ENCODE assay signal across 12 mouse cellular contexts in genomic region chr1:52158490-52159381, GRCm38 (mm10). TPM values are rescaled to one million over a fixed set of nuclear protein-coding genes. Genes with fewer than 3 reads are reported as not detected.
DNase-seq lines count a peak whose midpoint lies in the region; ATAC-seq and TF ChIP-seq lines count a peak whose summit lies in the region.
"Had no signal": no experiment of that assay in that cellular context is flagged by ENCODE, and none has a peak within 500 bp of the region (broad histone marks: within the 10 kb centered on the region; RNA-seq: fewer than 3 reads in every experiment).

No protein-coding gene starts in this region.

- H3K4me1 ChIP-seq in heart, embryonic 10.5 days = peaks cover 14% of the 10 kb centered on the region; the same call in 1 of the 2 replicates
- H3K4me1 ChIP-seq in heart, embryonic 12.5 days (replicated peaks) = no peaks in the 10 kb centered on the region
- no peaks in the 10 kb centered on the region for H3K4me1 ChIP-seq in intestine, postnatal 0 days (replicated peaks; ENCODE audit: control insufficient read depth, insufficient read depth, low read length)
- H3K4me1 ChIP-seq in hindbrain, embryonic 12.5 days = no peaks in the 10 kb centered on the region
- H3K4me1 ChIP-seq: embryonic facial prominence, embryonic 15.5 days; heart, embryonic 13.5 days; stomach, embryonic 15.5 days had no signal

- H3K9ac ChIP-seq in heart, embryonic 12.5 days = no peak overlapping the region
- H3K9ac ChIP-seq in intestine, postnatal 0 days (ENCODE audit: low read depth, low read length) = no peak overlapping the region
- no peak overlapping the region for H3K9ac ChIP-seq in hindbrain, embryonic 12.5 days
- H3K9ac ChIP-seq: embryonic facial prominence, embryonic 15.5 days; heart, embryonic 13.5 days; stomach, embryonic 15.5 days had no signal

- no peak overlapping the region for H3K4me2 ChIP-seq in heart, embryonic 12.5 days
- no peak overlapping the region for H3K4me2 ChIP-seq in intestine, postnatal 0 days (replicated peaks; ENCODE audit: low read depth)
- no peak overlapping the region for H3K4me2 ChIP-seq in hindbrain, embryonic 12.5 days (replicated peaks)
- H3K4me2 ChIP-seq: embryonic facial prominence, embryonic 15.5 days; heart, embryonic 13.5 days; stomach, embryonic 15.5 days had no signal

- peaks cover 16% of the 10 kb centered on the region for H3K36me3 ChIP-seq in heart, embryonic 10.5 days
- H3K36me3 ChIP-seq in heart, embryonic 12.5 days = peaks cover 24% of the 10 kb centered on the region
- H3K36me3 ChIP-seq in intestine, postnatal 0 days (ENCODE audit: control insufficient read depth, insufficient read depth) = peaks cover 88% of the 10 kb centered on the region
- H3K36me3 ChIP-seq in hindbrain, embryonic 12.5 days = no peaks in the 10 kb centered on the region
- H3K36me3 ChIP-seq: stomach, embryonic 15.5 days had no signal

- no peak for TF ChIP-seq CTCF in intestine, postnatal 0 days (IDR thresholded peaks at IDR 0.05; ENCODE audit: low read depth)

- H3K27me3 ChIP-seq in heart, embryonic 10.5 days (ENCODE audit: insufficient read depth, poor library complexity, severe bottlenecking) = no peaks in the 10 kb centered on the region
- H3K27me3 ChIP-seq in heart, embryonic 12.5 days (replicated peaks) = no peaks in the 10 kb centered on the region
- H3K27me3 ChIP-seq in intestine, postnatal 0 days (replicated peaks; ENCODE audit: control insufficient read depth, insufficient read depth, low read length) = no peaks in the 10 kb centered on the region
- H3K27me3 ChIP-seq in hindbrain, embryonic 12.5 days = no peaks in the 10 kb centered on the region
- H3K27me3 ChIP-seq: embryonic facial prominence, embryonic 15.5 days; heart, embryonic 13.5 days; stomach, embryonic 15.5 days had no signal

- WGBS in heart, embryonic 10.5 days = 75% methylated on average over 17 of the region's 17 CpGs
- WGBS in heart, embryonic 12.5 days = 71% methylated on average over 17 of the region's 17 CpGs
- 55% methylated on average over 17 of the region's 17 CpGs for WGBS in intestine, postnatal 0 days
- WGBS in hindbrain, embryonic 12.5 days = 80% methylated on average over 17 of the region's 17 CpGs

- no peak for ATAC-seq in heart, embryonic 12.5 days (ENCODE audit: insufficient number of reproducible peaks, low FRiP score)
- ATAC-seq in intestine, postnatal 0 days = peak; percentile 26
- ATAC-seq in hindbrain, embryonic 12.5 days (ENCODE audit: low FRiP score) = no peak

- no peak overlapping the region for H3K4me3 ChIP-seq in heart, embryonic 10.5 days
- no peak overlapping the region for H3K4me3 ChIP-seq in heart, embryonic 12.5 days
- no peak overlapping the region for H3K4me3 ChIP-seq in intestine, postnatal 0 days (ENCODE audit: low read depth, low read length)
- H3K4me3 ChIP-seq in hindbrain, embryonic 12.5 days = no peak overlapping the region
- H3K4me3 ChIP-seq: embryonic facial prominence, embryonic 15.5 days; heart, embryonic 13.5 days; stomach, embryonic 15.5 days had no signal

- H3K9me3 ChIP-seq in heart, embryonic 10.5 days = no peaks in the 10 kb centered on the region
- H3K9me3 ChIP-seq in heart, embryonic 12.5 days (replicated peaks) = no peaks in the 10 kb centered on the region
- no peaks in the 10 kb centered on the region for H3K9me3 ChIP-seq in intestine, postnatal 0 days (ENCODE audit: control insufficient read depth)
- no peaks in the 10 kb centered on the region for H3K9me3 ChIP-seq in hindbrain, embryonic 12.5 days (replicated peaks)
- H3K9me3 ChIP-seq: embryonic facial prominence, embryonic 15.5 days; G1E; heart, embryonic 13.5 days; stomach, embryonic 15.5 days had no signal

- no peak for DNase-seq in heart, embryonic 10.5 days (ENCODE audit: low spot score)
- DNase-seq in testis, postnatal 10 days (ENCODE audit: low spot score) = peak; percentile 27
- no peak for DNase-seq in testis, postnatal 14 days (ENCODE audit: low spot score)
- DNase-seq in heart, adult 8-10 months (ENCODE audit: low spot score) = no peak
- no peak for DNase-seq in heart, postnatal 4 days

- peak overlapping the region; percentile 2; the same call in 1 of the 2 replicates for H3K27ac ChIP-seq in heart, embryonic 10.5 days
- no peak overlapping the region for H3K27ac ChIP-seq in heart, embryonic 12.5 days (ENCODE audit: poor library complexity, severe bottlenecking)
- peak overlapping the region; percentile 16; the same call in 1 of the 2 replicates for H3K27ac ChIP-seq in intestine, postnatal 0 days (ENCODE audit: low read depth, low read length)
- H3K27ac ChIP-seq in hindbrain, embryonic 12.5 days = no peak overlapping the region
- H3K27ac ChIP-seq: embryonic facial prominence, embryonic 15.5 days; heart, embryonic 13.5 days; stomach, embryonic 15.5 days had no signal

RNA-seq across cellular contexts. Expression of gene Stat1, which starts 39.5 kb away (rescaled TPM):
- polyA plus RNA-seq in heart, embryonic 10.5 days (2016; fragmentation: Nextera tagmentation; extraction: Ambion mirVana) = 17.9 and 25.8 TPM in 2 replicates
- polyA plus RNA-seq in heart, embryonic 12.5 days (2016; fragmentation: Nextera tagmentation; extraction: Ambion mirVana) = 28.9 and 31.4 TPM in 2 replicates
- 62.6 and 67.2 TPM in 2 replicates for polyA plus RNA-seq in intestine, postnatal 0 days (2015; fragmentation: Nextera tagmentation; extraction: Ambion mirVana)
- 10 to 100 TPM; 26.0 to 33.9 (median 26.9) TPM for total RNA-seq in heart, adult 8-10 months (2022)
- 10 to 100 TPM; 21.1 to 22.6 TPM for total RNA-seq in heart, postnatal 4 days (2021)
- 17.9 and 19.2 TPM in 2 replicates for polyA plus RNA-seq in hindbrain, embryonic 12.5 days (2016; fragmentation: Nextera tagmentation; extraction: Ambion mirVana)

Comparison
In these comparisons a context has a peak if more than half of its experiments do, and no peak if none do; other contexts are left out.
1. H3K27ac ChIP-seq: peak in heart, embryonic 10.5 days (single experiment) and intestine, postnatal 0 days (single experiment); none in heart, embryonic 12.5 days (single experiment) and hindbrain, embryonic 12.5 days (single experiment).